Mouse (Mus musculus) spleen, adult 2 months (tissue): ENCODE results near the gene Rufy3.

Source experiments
- CTCF ChIP-seq: fragments of 200-500 bp; IDR thresholded peaks from 2 replicates; pipeline ENCODE4 v1.5.1; 2011; ENCODE audit warnings: mild to moderate bottlenecking, inconsistent platforms; ENCODE audit not compliant: insufficient read depth, insufficient read length, insufficient replicate concordance; ENCODE audit errors: extremely low read depth
- POLR2A ChIP-seq: fragments of 200-500 bp; IDR thresholded peaks from 2 replicates; pipeline ENCODE4 v1.6.1; 2011; ENCODE audit warnings: low read depth, low read length, inconsistent platforms

GRCm38 (mm10) chr5:88697291-88697690, 132.5 kb downstream of the Rufy3 start:
- no peak for TF ChIP-seq CTCF
- TF ChIP-seq POLR2A, result no peak
